Mouse (Mus musculus): ENCODE measurements around the gene Miga2. TPM values are rescaled to one million over a fixed set of nuclear protein-coding genes. Genes with fewer than 3 reads are reported as not detected.

Miga2 gene
- total RNA-seq, 4 experiments from 2014 or later = 106 to 121 (median 108) TPM

DNA sequence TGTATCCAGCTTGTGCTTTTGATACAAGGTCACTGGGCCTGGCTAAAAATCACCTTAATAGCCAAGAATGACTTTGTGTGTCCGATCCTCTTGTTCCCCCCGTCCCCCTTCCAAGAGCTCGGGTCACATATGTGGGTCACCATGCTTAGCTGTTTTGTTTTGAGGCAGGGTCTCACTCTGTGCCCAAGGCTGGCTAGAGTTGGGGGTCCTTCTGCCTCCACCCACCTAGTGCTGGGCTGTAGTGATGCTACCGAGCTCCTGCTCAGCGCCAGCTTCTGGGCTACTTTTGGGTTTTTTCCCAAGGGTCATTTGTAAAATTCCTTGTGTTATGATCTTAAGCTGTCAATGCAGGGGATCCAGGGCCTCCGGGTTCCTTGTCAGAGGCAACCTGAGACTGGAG, 54.2 kb downstream of the Miga2 start:
- no peak for DNase-seq (ENCODE audit: low spot score in 2 of 2)

DNA sequence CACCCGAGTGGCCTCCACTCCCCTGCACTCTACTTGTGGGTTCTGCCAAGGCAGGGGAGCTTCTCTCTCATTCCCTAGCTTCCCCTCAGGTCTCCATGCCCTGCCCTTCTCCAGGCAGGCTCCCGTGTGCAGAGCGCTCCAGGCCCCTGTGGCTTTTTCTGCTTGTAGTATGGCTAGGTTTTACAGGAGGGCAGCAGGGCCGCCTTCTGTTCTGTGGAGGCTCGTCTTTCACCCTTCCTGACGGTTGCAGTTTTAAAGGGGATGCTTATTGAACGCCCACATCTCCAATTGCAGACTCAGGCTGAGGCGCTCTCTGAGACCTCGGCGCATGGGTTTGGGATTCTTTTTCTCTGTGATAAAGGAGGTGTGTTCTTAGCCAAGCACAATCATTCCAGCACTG, 55.1 kb downstream of the Miga2 start:
- no peak for DNase-seq (ENCODE audit: low spot score in 2 of 2)

DNA sequence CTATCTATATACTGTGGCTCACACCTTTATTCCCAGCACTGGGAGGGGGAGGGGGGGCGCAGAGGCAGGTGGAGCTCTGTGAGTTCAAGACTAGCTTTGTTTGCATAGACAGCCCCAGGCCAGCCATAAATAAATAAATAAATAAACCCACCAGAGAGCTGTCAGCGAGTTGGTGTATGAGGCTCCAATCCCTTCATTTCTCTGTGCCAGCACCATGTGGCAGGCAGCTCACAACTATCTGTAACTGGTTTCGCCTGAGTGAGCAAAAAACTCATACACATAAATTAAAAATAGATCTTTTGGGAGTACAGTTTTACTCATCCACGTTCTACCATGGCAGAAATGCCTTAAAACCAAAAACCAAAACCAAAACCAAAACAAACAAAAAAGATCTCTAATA, 57.4 kb downstream of the Miga2 start:
- DNase-seq (ENCODE audit: low spot score in 2 of 2) = no peak

DNA sequence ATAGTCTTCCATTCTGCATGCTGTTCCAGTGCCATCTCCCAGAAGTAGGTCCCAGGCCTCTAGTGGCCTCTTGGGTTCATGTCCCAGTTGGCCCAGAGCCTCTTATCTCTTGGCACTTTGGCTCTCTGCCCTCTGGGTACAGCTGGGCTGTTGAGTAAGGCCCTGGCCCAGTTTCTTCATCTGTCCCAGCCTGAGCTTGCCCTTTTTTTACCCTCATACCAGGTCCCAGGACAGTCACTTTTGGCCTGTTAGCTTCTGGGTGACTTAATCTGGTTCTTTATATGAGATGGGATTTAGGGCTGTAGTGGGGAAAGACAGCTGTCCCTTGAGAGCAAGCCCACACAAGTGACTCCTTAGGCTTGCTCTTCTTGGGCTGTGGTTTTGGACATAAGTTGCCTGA, 65.1 kb downstream of the Miga2 start:
- no peak for DNase-seq (ENCODE audit: low spot score in 2 of 2)

Small RNAs within 50 kb of the gene (microRNA-seq; reads per million reads assigned to microRNA genes)
- 0 reads per million in 2 experiments for gene Gm47292

Other genes with a start within 250 kb of the Miga2 start
- 100 to 1,000 TPM; 141 to 144 (median 142) TPM for gene Zer1, start 239.6 kb upstream of the Miga2 start, total RNA-seq (2022)
- gene Tbc1d13, start 230.5 kb upstream of the Miga2 start, total RNA-seq (2022) = 10 to 100 TPM; 46.3 to 59.3 (median 49.1) TPM
- 10 to 100 TPM; 18.8 to 23.6 (median 22.9) TPM for gene Endog, start 192.7 kb upstream of the Miga2 start, total RNA-seq (2022)
- gene Spout1, start 185.8 kb upstream of the Miga2 start, total RNA-seq (2022) = 10 to 100 TPM; 30.7 to 36.2 (median 31.6) TPM
- gene Kyat1, start 158.4 kb upstream of the Miga2 start, total RNA-seq (2022) = 10 to 100 TPM; 15.3 to 16.8 (median 16.1) TPM
- gene Lrrc8a, start 126.5 kb upstream of the Miga2 start, total RNA-seq (2022) = 10 to 100 TPM; 59.1 to 67.0 (median 61.5) TPM
- 1 to 10 TPM; 3.8 to 8.8 (median 5.5) TPM for gene Gm28035, start 123.7 kb upstream of the Miga2 start, total RNA-seq (2022)
- 10 to 100 TPM; 16.6 to 22.2 (median 19.5) TPM for gene Phyhd1, start 98.0 kb upstream of the Miga2 start, total RNA-seq (2022)
- gene Gm28038, start 83.2 kb upstream of the Miga2 start, total RNA-seq (2022) = not detected
- gene Dolk, start 77.9 kb upstream of the Miga2 start, total RNA-seq (2022) = 10 to 100 TPM; 23.3 to 27.7 (median 25.2) TPM
- 10 to 100 TPM; 16.7 to 23.0 (median 19.6) TPM for gene Nup188, start 77.8 kb upstream of the Miga2 start, total RNA-seq (2022)
- 100 to 1,000 TPM; 279 to 301 (median 286) TPM for gene Sh3glb2, start 4.9 kb upstream of the Miga2 start, total RNA-seq (2022)
- 10 to 100 TPM; 22.2 to 30.1 (median 27.3) TPM for gene Dolpp1, start 28.0 kb downstream of the Miga2 start, total RNA-seq (2022)
- gene Crat, start 51.6 kb downstream of the Miga2 start, total RNA-seq (2022) = 10 to 100 TPM; 52.0 to 65.8 (median 62.6) TPM
- 100 to 1,000 TPM; 174 to 191 (median 186) TPM for gene Ptpa, start 51.8 kb downstream of the Miga2 start, total RNA-seq (2022)
- 10 to 100 TPM; 18.3 to 21.6 (median 19.8) TPM for gene Ier5l, start 110.0 kb downstream of the Miga2 start, total RNA-seq (2022)
- gene Cstad, start 230.8 kb downstream of the Miga2 start, total RNA-seq (2022) = 1 to 10 TPM; 6.1 to 8.8 (median 8.0) TPM

All from left cerebral cortex, adult 8-10 months (tissue).